Mouse (Mus musculus) activated CD4-positive, CD25-positive, alpha-beta regulatory T cell (primary cell): ENCODE measurements around the gene Mlph. TPM values are rescaled to one million over a fixed set of nuclear protein-coding genes. Genes with fewer than 3 reads are reported as not detected.

Experiments
- polyA plus RNA-seq, 2 experiments: library from polyadenylated mRNA; unstranded; fragments of 100-300 nt; shearing (Covaris generic); gene quantifications; one replicate each; pipeline ENCODE4 v1.2.1; 2017

Gene Mlph
- polyA plus RNA-seq = under 1 TPM in 1 of 2 experiments, not detected in 1; 0.77 TPM

GRCm38 (mm10) chr1:90914948-90915569 lies at the start of gene Mlph:
Gene Mlph, plus strand, starts transcription at chr1:90915085.

DNA sequence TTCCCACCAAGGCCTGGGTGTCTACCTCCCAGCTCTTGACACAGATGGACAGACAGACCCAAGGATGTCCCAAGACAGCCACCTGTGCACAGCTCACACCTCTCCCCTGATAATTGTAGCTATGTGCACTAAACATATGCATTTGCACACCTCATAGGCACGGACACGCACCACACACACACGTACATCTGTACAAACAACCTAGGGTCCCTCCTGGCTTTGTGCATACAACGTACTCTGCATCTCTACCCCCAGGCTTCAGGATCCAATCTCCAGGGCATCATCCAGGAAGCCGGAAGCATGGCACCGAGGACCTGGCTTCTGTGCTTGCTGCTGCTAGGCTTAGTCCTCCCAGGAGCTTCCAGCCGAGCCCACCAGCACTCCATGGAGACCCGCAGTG lies 37.9 kb downstream of the Mlph start, which contains the start of gene Prlh:
Gene Prlh (plus strand): TSS at position 301 of the 400 bp plus-strand sequence.

DNA sequence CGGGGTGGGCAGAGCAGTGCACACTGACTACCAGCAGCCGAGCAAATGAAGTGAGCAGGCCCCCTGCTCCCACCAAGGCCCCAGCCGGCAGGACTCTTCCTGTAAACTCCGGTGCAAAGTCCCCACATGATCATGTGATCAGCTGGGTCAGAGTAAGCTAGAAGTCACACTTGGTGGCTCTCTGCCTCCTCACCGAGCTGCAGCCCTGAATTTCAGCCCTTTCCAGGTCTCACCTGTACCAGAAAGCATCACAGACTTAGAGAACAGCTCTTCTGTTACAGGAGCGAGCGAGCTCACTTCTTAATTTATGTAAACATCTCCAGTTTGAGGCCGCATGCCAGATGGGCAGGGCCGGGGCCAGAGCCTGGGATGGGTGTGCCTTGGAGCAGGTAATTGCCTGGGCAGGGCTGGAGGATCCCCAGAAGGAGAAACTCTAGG lies 54.5 kb downstream of the Mlph start, which contains the start of gene Rab17:
Gene Rab17 (minus strand): TSS at position 315 of the 438 bp plus-strand sequence.

GRCm38 (mm10) chr1:90998268-90998890 lies 83.5 kb downstream of the Mlph start, which contains the start of gene Lrrfip1:
Gene Lrrfip1, plus strand, starts transcription at chr1:90998737.

Other genes starting within 250 kb of the Mlph start
- gene Col6a3, start 71.1 kb upstream of the Mlph start, polyA plus RNA-seq = under 1 TPM in 1 of 2 experiments, not detected in 1; 0.42 TPM
- not detected for gene Prlh, start 38.0 kb downstream of the Mlph start, polyA plus RNA-seq
- under 1 TPM in 1 of 2 experiments, not detected in 1; 0.22 TPM for gene Rab17, start 54.6 kb downstream of the Mlph start, polyA plus RNA-seq
- 100 to 1,000 TPM; 164 to 228 TPM for gene Lrrfip1, start 83.7 kb downstream of the Mlph start, polyA plus RNA-seq
- gene Rbm44, start 230.0 kb downstream of the Mlph start, polyA plus RNA-seq = 1 to 10 TPM in 1 of 2 experiments, under 1 TPM in 1; 0.69 to 1.9 TPM